Mouse (Mus musculus): ENCODE data around the gene Aph1a.

DNA sequence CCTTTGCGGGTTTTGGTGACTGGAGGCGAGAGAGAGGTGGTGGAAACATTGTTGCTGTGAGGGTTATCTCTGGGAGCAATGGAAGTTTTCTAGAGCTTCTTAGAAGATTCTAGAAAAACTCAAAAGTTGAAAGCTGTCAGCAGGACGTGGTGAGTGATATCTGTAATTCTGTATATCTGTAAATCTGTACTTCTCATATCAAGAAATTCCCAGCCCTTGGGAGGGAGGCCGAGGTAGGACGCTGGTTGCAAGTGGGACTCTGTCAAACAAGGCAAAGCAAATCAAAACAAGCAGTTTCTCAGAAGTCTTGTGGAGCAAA, 36.7 kb downstream of the Aph1a start:
- TF ChIP-seq POLR2A (IDR thresholded peaks at IDR 0.05; ENCODE audit: insufficient read depth, low read depth, low read length) (no peak), CTCF (IDR thresholded peaks at IDR 0.05) (no peak)

All from heart, adult 2 months (tissue).